Mouse (Mus musculus) kidney, postnatal 4 days (tissue): ENCODE data around the gene Mief1.

ENCODE experiments used
- DNase-seq, 2 experiments: peaks; one replicate each; pipeline ENCODE4 v3.0.0; 2021; ENCODE audit warnings: mixed read lengths in 2 of 2

Mief1 gene

GRCm38 (mm10) chr15:80263610-80264575 lies 30.1 kb downstream of the Mief1 start, which contains the start of gene Rps19bp1:
Gene Rps19bp1 (minus strand): TSS chr15:80264315.
- DNase-seq = peak; percentile 91 to 95

DNA sequence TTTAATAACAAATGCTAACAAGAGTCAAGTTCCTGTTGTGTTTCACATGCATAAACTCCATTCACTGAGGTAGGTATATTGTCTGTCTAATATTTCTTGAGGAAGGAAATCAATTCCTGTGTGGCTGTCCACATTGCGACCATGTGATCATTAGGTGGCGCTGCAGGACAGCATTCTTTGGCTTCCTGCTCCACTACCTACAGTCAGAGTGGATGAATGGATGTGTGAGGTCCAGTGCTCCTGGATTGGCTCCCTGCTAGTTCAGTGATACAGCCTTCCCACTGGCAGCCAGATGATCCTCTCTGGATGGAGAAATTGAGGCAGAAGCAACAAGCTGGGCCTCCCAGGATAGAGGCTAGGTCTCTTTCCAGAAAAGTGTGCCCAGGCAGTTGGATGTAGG lies 32.5 kb downstream of the Mief1 start:
- peak; percentile 87 to 89 for DNase-seq

DNA sequence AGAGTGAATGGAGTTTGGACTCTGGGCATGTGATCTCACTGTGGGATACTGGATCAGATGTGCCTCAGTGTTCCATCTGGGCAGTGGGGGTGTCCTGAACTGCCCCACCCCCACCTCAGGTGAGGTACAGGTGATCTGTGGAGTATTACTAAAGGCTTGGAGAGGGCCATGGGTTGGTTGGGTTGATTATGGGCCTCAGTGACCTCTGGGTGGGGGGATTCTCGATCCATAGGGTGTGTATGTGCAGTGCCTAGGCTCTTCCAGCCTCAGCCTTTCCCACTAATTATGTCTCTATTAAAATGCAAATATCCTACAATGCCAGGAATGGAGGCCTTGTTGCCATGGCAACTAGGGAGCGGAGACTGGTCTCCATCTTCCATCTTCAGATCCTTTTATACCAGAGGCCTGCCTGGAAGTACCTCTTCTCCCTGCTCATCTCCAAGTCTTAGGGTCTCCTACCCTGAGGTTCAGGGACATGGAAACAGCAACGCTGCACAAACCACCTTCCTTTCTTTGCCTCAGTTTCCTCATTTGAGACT lies 38.1 kb downstream of the Mief1 start:
- no peak for DNase-seq

DNA sequence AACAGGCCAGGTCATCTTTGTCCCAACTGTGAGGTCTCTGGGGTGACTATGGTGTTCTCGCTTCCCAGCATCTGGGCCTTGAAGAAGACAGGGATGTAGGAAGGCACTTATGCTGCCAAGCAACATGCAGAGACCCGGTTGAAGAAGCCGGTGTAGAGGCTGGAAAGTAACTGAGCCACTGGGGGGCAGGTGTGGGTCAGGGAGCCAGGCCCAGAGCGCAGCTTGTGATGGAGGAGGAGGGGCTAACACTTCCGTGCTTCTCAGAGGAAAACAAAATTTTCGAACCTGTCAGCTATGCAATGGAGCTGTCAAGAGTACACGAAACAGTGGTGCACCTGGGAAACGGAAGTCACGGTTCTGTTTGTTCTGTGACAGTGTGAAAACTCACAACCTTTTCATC lies 43.3 kb downstream of the Mief1 start:
- no peak for DNase-seq

- peak; percentile 91 to 93 for DNase-seq
These were observed 43.8 kb downstream of the Mief1 start for GRCm38 (mm10) chr15:80277625-80278024.

GRCm38 (mm10) chr15:80278121-80278759 lies 44.4 kb downstream of the Mief1 start:
- no peak for DNase-seq

DNA sequence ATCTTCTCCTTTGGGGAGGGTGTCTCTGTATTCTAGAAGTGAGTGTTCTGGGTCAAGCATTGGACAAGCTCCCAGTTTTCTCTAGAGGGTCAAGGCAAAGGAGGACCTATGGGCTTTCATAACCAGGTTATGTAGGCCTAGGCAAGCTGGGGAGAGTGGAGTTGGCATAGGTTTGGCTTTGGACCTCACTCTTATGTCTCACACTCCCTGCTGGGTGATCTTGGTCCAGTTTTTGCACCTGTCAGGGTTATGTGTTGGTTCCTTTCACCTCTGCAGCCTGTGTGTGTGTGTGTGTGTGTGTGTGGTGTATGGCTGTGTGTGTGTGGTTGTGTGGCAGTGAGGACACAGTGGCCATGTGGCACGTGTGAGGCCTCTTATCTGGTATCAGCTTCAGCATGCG lies 45.2 kb downstream of the Mief1 start:
- no peak for DNase-seq

DNA sequence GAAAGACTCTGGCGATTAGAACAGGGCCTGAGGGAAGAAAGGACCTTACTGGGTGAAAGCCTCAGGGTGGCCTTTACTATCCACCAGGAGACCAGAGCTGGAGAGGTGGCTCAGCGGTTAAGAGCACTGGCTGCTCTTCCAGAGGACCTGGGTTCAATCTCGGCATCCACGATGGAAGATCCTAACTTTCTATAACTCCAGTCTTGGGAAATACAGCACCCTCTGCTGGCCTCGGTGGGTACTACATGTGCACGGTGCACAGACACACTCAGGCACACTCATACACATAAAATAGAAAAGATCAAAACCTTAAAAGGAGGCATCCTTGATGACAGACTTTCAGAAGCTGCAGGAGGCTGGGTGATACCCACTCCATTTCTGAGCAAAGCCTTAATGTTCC lies 46.8 kb downstream of the Mief1 start:
- DNase-seq = peak; percentile 60 to 66

GRCm38 (mm10) chr15:80286851-80287415 lies 53.1 kb downstream of the Mief1 start, which contains the start of gene Cacna1i:
Gene Cacna1i (plus strand): TSS chr15:80287238.
- DNase-seq = peak; percentile 23 to 26

DNA sequence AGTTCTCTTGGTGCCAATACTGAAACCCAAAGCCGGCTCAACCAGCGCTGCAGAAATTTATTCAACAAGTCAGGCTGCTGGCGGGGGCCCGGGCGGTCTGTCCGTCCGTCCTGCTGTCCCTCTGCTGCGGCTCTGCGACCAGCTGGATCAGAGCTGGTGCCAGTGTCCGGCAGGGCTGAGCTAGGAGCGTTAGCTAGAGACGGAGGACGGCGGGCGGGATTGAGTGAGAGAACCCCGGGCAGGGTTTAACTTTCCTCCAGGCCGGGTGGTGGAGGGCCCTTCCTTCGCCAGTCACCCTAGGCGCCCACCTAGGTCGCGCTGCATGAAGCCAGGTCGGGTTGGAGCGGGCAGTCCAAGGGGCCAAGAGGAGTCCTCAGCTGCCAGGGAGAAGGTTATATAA lies 54.2 kb downstream of the Mief1 start:
- peak; percentile 14 to 17 for DNase-seq

DNA sequence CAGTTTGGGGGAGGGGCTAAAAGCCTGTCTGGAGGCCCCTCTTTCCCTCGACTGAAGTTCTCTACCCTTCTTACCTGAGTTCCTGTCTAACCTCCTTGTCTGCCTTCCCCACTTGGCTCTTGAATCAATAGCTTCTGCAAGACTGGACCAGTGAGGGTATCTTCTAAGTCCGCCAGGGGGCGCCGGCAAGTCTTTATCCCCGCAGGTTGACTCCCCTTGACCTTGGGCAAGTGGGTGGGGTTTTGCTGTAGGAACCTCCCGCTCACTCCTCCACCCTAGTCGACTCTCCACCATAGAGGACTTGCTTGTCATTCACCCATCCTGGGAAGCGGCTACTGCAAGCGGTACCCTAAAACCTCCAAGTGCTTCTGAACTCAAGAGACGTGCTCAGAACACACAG lies 55.6 kb downstream of the Mief1 start:
- DNase-seq = peak; percentile 80 to 83

DNA sequence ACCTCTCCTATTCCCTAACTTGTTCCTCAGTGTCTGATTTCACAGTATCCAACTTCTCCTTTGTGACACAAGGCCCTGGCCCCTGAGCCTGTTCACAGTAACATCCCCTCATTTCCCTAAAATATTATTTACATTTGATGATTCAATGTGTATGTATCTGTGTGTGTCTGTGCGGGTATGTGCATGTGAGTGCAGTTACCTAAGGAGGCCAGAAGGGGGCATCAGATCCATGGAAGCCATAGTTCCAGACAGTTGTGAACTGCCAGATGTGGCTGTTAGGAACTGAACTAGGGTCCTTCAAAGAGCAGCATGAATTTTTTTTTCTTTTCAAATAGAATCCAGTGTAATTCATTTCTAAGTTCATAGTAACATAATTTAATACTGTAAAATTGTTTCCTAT lies 63.3 kb downstream of the Mief1 start:
- DNase-seq = no peak
